Mouse (Mus musculus): ENCODE measurements around the gene Ccdc175. TPM values are rescaled to one million over a fixed set of nuclear protein-coding genes. Genes with fewer than 3 reads are reported as not detected.

The Ccdc175 gene
- polyA plus RNA-seq, 1 experiment from 2014 or later: not detected

DNA sequence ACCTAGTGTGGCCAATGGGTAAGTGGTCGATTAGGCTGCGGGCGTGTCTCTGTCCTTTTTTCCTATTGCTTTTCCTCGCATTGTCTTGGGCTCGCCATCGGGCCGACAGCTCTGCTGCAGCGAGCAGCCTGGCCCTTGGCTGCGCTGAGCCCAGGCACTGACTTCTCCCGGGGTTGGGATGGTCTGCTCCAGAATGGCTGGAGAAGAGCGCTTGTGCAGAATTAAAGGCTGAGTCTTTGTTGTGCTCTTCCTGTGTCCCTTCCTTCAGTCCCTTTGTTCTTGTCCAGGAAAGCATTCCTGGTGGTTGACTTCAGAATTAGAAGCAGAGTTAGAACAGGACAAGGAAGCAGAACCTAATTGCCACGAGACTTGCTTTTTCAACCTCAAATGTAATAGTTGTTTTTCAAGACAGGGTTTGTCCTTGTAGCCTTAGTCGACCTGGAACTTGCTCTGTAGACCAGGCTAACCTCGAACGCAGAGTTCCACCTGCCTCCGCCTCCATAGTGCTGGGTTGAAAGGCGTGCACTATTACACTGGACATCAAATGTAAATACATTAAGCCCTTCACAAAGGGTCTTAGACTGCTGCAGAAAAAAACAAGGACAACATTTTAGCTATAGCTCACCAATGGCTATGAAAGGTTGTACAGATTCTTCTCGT is 98.5 kb downstream of the Ccdc175 start:
- no peak for ATAC-seq (ENCODE audit: low FRiP score)
- Histone ChIP-seq H3K4me2 (replicated peaks) (peak overlapping the region; percentile 82), H3K9ac (peak overlapping the region; percentile 80), H3K27ac (peak overlapping the region; percentile 95), H3K4me3 (peak overlapping the region; percentile 58), H3K9me3 (replicated peaks) (no peaks in the 10 kb centered on the region), H3K36me3 (peaks cover 6% of the 10 kb centered on the region; the same call in 1 of the 2 replicates), H3K27me3 (no peaks in the 10 kb centered on the region), H3K4me1 (peaks cover 32% of the 10 kb centered on the region)
- 2% methylated on average over 18 of the region's 18 CpGs for WGBS

DNA sequence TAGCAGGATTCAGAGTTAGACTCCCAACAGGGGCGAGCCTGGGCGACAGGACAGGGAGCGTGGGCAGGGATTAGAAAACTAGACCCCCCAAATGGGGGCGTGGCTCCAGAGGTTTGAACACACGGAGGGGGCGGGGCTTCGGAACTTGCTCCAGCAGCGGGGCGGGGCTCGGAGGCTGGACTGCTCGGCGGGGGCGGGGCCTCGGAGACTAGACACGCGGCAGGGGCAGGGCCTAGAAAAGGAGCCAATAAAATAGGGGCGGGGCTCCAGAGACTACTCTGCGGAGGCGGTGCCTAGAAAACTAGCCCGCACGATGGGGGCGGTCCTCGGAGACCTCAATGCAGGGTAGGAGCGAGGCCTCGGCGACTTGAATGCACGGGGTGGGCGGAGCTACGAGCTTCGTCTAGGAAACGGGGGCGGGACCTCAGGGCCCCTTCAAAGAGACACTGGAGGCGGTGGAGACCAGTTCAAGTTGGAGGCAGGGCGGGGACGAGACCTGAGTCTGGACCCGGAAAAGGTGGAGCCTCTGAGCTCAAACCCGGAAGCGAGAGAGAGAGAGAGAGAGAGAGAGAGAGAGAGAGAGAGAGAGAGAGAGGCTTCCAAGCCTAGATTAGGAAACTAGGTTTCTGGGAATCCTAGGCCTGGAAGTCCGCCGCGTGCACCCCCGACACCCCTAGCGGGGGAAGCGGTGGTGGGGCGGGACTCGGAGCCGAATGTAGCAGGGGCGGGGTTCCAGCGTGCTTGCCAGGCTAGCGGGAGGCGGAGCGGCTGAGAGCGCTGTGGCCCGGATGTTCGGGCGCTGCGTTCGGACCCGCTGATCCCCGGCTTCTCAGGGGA is 99.3 kb downstream of the Ccdc175 start, which contains the start of the genes L3hypdh and Jkamp:
TSS of gene L3hypdh (minus strand) at position 111 of the 837 bp plus-strand sequence.
TSS of gene Jkamp (plus strand) at position 261 of the 837 bp plus-strand sequence.
- no peaks in the 10 kb centered on the region for H3K27me3 ChIP-seq
- under 1% methylated on average over 60 of the region's 60 CpGs for WGBS
- peaks cover 32% of the 10 kb centered on the region for H3K4me1 ChIP-seq
- peak within 1 kb of the TSS; percentile 82 for H3K4me2 ChIP-seq (replicated peaks)
- no peaks in the 10 kb centered on the region for H3K9me3 ChIP-seq (replicated peaks)
- H3K36me3 ChIP-seq: peaks cover 4% of the 10 kb centered on the region; the same call in 1 of the 2 replicates
- peak within 1 kb of the TSS; percentile 95 for H3K27ac ChIP-seq
- ATAC-seq (ENCODE audit: low FRiP score): peak; percentile 97
- H3K4me3 ChIP-seq: peak within 1 kb of the TSS; percentile 58
- H3K9ac ChIP-seq: peak within 1 kb of the TSS; percentile 80

DNA sequence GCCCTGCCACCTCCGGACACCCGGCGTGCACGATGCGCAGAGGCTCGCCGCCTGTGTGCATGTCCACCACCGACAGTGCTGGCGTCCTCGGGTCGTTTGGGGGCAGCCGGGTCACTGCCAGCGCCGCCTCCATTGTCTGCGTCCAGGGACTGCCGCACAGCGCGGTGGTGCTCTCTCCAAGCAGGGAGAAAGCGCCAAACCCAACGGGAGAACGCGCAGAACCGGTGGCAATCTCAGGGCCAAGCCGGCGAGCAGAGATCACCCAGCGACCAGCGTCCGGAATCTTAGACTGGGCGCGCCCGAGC is 99.9 kb downstream of the Ccdc175 start:
- H3K9ac ChIP-seq: peak overlapping the region; percentile 74
- no peaks in the 10 kb centered on the region for H3K9me3 ChIP-seq (replicated peaks)
- ATAC-seq (ENCODE audit: low FRiP score): no peak
- H3K36me3 ChIP-seq: no peaks in the 10 kb centered on the region
- peak overlapping the region; percentile 83 for H3K27ac ChIP-seq
- peaks cover 32% of the 10 kb centered on the region for H3K4me1 ChIP-seq
- no peaks in the 10 kb centered on the region for H3K27me3 ChIP-seq
- H3K4me3 ChIP-seq: peak overlapping the region; percentile 58
- 0% methylated on average over 31 of the region's 31 CpGs for WGBS
- H3K4me2 ChIP-seq (replicated peaks): peak overlapping the region; percentile 82

DNA sequence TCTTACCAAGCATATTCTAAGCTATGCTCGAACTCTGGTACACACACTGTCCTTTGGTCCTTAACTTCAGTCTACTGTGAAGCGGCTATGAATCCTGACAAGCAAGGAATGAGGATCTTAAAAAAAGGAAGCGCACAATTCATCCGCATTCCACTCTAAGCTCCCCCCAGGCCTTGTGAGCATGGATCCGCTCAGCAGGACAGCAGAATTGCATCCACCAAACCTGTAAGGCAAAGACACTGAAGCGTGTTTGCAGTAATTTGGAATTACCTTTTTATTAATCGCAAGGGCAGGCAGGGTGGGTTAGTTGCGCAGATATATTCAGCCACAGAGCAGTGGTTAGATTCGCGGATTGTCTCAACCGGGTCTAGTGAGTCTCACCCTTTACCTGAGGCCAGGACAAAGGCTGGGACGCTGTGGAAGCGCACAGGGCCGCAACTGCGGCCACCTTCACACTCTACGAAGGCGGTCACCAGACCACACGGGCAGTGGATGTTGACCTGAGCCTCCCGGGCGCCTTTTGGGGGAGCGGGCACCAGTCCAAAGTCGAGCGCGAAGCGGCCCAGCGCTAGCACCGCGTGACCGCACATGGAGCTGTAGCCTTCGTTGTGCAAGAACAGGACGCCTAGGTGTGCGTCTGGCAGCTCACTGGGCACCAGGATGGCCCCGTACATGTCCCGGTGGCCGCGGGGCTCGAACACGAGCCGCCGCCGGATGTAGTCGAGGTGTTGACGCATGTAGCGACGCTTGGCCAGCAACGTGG is 100.4 kb downstream of the Ccdc175 start:
- Histone ChIP-seq H3K27ac (peak overlapping the region; percentile 83), H3K27me3 (no peaks in the 10 kb centered on the region), H3K4me1 (peaks cover 32% of the 10 kb centered on the region), H3K4me2 (replicated peaks) (peak overlapping the region; percentile 82), H3K9ac (peak overlapping the region; percentile 74), H3K9me3 (replicated peaks) (no peaks in the 10 kb centered on the region), H3K4me3 (peak overlapping the region; percentile 58), H3K36me3 (no peaks in the 10 kb centered on the region)
- 3% methylated on average over 46 of the region's 46 CpGs for WGBS
- peak; percentile 6 for ATAC-seq (ENCODE audit: low FRiP score)

DNA sequence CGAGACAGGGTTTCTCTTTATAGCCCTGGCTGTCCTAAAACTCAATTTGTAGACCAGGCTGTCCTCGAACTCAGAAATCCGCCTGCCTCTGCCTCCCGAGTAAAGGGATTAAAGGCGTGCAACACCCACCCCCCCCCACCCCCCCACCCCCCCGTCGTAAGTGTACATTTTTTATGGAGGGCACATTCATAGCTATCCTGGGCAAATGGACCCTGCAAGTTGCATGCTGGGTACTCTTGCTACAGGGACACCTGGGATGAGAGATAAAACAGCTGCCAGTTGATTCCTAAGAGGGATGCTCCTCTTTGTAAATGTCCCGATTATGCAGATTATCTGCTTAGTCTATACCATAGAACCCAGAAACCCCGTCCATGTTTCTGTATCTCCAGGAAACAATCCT is 101.6 kb downstream of the Ccdc175 start:
- Histone ChIP-seq H3K27me3 (no peaks in the 10 kb centered on the region), H3K9me3 (replicated peaks) (no peaks in the 10 kb centered on the region), H3K4me1 (peaks cover 29% of the 10 kb centered on the region), H3K9ac (no peak overlapping the region), H3K4me3 (no peak overlapping the region), H3K4me2 (replicated peaks) (no peak overlapping the region), H3K36me3 (no peaks in the 10 kb centered on the region), H3K27ac (no peak overlapping the region)
- WGBS: 91% methylated on average over 9 of the region's 9 CpGs
- ATAC-seq (ENCODE audit: low FRiP score): no peak

DNA sequence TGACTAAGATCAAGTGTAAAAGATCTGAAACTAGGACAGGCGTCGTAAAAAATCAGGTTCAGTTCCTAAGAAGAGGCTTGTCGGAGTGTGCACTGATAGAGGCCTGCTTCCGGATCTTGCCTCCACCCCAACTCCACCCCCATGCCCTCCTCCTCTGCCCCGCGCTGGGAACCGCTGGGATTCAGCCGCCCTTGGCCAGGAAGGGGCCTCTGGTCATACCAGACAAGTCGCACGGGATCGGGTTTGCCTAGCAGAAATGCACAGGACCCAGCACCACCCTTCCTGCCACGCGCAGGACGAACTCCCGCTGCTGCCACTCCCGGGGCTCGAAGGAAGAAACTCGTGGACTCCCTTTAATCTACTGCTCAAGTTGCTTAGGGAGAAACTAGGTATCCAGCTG is 102.5 kb downstream of the Ccdc175 start:
- Histone ChIP-seq H3K9me3 (replicated peaks) (no peaks in the 10 kb centered on the region), H3K27me3 (no peaks in the 10 kb centered on the region), H3K4me1 (peaks cover 20% of the 10 kb centered on the region), H3K36me3 (no peaks in the 10 kb centered on the region), H3K9ac (no peak overlapping the region), H3K4me2 (replicated peaks) (peak overlapping the region; percentile 40), H3K27ac (no peak overlapping the region), H3K4me3 (0 out of 2 replicates have a peak overlapping the region, but pooled peaks have one; percentile 5)
- no peak for ATAC-seq (ENCODE audit: low FRiP score)
- 32% methylated on average over 18 of the region's 18 CpGs for WGBS

DNA sequence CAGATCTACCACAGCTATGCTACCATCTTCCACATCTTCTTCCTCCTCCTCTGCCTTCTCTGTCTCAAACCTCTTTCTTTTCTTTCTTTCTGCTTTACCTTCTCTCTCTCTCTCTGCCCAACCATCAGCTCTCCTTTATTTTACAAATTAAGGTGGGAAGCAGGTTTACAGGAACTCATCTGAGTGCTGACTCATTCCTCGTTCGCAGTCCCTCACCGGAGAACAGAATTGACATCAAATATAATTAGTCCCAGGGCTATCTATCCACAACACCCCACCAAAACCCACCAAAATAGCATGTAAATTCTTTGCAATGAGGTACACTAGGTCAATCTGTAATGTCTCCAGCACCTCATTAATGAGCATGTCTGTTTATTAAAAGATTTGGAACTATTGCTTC is 102.9 kb downstream of the Ccdc175 start:
- no peak for ATAC-seq (ENCODE audit: low FRiP score)
- WGBS: 80% methylated on average over 3 of the region's 3 CpGs
- H3K27me3 ChIP-seq: no peaks in the 10 kb centered on the region
- 0 out of 2 replicates have a peak overlapping the region, but pooled peaks have one; percentile 5 for H3K4me3 ChIP-seq
- no peak overlapping the region for H3K27ac ChIP-seq
- H3K4me1 ChIP-seq: peaks cover 18% of the 10 kb centered on the region
- H3K36me3 ChIP-seq: 0 out of 2 replicates have a peak, but pooled peaks cover under 1% of the 10 kb centered on the region
- H3K4me2 ChIP-seq (replicated peaks): peak overlapping the region; percentile 40; the same call in 1 of the 2 replicates
- H3K9me3 ChIP-seq (replicated peaks): no peaks in the 10 kb centered on the region
- H3K9ac ChIP-seq: no peak overlapping the region

DNA sequence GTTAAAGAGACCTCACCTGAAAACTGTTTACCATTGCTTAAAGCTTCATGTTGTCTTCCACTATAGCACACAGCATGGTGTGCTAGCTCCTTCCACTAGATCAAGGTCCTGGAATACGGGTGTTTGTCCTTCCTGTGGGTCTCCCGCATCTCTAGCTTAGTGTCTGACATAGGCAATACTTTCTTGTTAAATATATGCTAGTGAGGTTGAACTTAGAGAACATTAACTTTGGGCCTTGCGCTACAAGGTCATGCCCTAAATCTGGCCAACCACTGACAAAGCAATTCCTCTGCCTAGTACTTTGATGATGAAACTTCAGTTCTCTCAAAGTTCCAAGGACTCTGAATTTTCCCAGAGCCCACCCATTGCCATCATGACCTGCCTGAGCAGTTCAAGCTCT is 106.6 kb downstream of the Ccdc175 start:
- H3K4me1 ChIP-seq: peaks cover 9% of the 10 kb centered on the region
- ATAC-seq (ENCODE audit: low FRiP score): no peak
- H3K36me3 ChIP-seq: 0 out of 2 replicates have a peak, but pooled peaks cover 8% of the 10 kb centered on the region
- no peak overlapping the region for H3K4me2 ChIP-seq (replicated peaks)
- no peak overlapping the region for H3K9ac ChIP-seq
- no peaks in the 10 kb centered on the region for H3K27me3 ChIP-seq
- H3K27ac ChIP-seq: no peak overlapping the region
- WGBS: 89% methylated on average over 3 of the region's 3 CpGs
- H3K9me3 ChIP-seq (replicated peaks): no peaks in the 10 kb centered on the region
- H3K4me3 ChIP-seq: no peak overlapping the region

DNA sequence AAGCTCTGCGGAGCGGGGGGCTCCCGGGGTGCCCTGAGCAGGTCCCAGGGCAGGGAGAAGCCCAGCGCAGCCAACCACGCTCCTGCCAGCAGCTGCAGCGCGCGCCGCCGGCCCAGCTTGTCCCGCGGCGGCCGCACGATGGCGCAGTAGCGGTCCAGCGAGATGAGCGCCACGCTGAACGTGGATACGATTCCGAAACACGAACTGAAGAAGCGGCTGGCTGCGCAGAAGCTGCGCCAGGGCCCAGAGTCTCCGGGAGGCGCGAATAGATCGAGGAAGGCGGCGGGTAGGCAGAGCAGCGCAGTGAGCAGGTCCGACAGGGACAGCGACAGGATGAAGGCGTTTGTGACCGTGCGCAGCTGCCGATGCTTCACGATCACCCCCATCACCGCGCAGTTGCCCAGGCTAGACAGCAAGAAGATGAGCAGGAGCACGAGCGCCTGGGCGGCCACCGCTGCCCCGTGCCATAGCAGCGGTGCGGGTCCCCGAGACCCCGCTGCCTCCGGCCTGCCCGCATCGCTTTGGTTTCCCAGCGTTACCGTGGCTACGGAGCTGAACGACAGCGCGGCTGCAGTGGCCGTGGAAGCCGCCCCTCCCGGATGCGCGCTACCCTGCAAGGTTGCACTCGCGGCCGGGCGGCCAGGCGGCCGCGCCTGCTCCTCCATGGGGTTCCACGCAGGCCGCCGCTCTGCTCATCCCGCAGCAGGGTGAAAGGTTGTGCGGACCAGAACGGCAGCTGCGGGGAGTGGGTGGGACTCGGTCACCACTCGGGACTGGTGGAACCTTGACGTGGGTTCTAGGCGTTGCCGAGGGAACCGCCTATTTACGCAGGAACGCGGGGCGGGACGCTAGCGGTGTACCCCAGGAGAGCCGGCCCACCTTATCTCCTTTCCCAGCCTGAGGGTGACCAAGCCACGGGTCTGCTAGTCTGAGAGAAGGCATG is 114.2 kb downstream of the Ccdc175 start, which contains the start of gene Gpr135:
TSS of gene Gpr135 (minus strand) at position 799 of the 943 bp plus-strand sequence.
- peak within 1 kb of the TSS; percentile 83 for H3K4me2 ChIP-seq (replicated peaks)
- 0 out of 2 replicates have a peak, but pooled peaks cover 6% of the 10 kb centered on the region for H3K36me3 ChIP-seq
- H3K27ac ChIP-seq: peak within 1 kb of the TSS; percentile 77
- peak within 1 kb of the TSS; percentile 72 for H3K4me3 ChIP-seq
- H3K9me3 ChIP-seq (replicated peaks): no peaks in the 10 kb centered on the region
- H3K27me3 ChIP-seq: peaks cover 12% of the 10 kb centered on the region
- peak; percentile 91 for ATAC-seq (ENCODE audit: low FRiP score)
- H3K4me1 ChIP-seq: peaks cover 8% of the 10 kb centered on the region
- under 1% methylated on average over 93 of the region's 94 CpGs for WGBS
- H3K9ac ChIP-seq: peak within 1 kb of the TSS; percentile 76

DNA sequence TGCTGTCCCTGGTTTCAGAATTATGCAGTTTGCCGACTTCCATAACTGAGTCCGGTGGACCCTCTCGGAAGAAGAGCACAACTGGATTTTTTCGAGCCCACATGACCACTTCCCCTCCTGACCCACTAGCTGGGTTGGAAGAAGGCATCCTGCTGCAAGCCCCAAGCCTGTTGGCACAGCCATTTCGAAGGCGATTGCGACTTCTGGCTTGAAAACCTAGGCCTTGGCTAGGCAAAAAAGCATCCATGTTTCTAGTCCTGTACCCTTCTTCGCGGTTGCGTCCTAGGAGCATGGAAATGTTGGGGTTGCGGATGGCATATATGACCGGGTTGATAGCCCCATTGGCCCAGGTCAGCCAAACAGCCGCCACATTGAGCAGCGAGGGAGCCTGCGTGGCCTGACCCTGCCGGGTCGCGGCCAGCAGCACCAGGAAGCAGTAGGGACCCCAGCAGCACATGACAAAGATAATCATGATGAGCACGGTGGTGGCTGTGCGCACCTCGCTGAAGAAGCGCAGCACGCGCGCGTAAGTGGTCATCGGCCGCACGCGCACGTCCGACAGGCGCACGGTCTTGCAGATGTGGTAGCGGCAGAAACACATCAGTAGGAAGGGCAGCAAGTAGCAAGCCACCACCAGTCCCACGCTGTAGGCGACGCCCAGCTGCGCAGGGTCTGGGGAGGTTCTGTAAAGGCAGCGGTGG is 115.1 kb downstream of the Ccdc175 start:
- H3K27ac ChIP-seq: peak overlapping the region; percentile 77; the same call in 1 of the 2 replicates
- peaks cover 8% of the 10 kb centered on the region for H3K4me1 ChIP-seq

More for the DNA sequence above, 115.1 kb downstream of the Ccdc175 start:
- Histone ChIP-seq H3K9ac (peak overlapping the region; percentile 9), H3K4me2 (replicated peaks) (peak overlapping the region; percentile 83), H3K27me3 (peaks cover 12% of the 10 kb centered on the region), H3K4me3 (peak overlapping the region; percentile 72), H3K9me3 (replicated peaks) (no peaks in the 10 kb centered on the region), H3K36me3 (0 out of 2 replicates have a peak, but pooled peaks cover 6% of the 10 kb centered on the region)
- WGBS: 5% methylated on average over 40 of the region's 40 CpGs
- ATAC-seq (ENCODE audit: low FRiP score): no peak; the same call in 1 of the 2 replicates

All from hindbrain, embryonic 12.5 days (tissue).